Mouse (Mus musculus) testis, adult 10 weeks (tissue): ENCODE results near the gene Kcnip2. TPM values are rescaled to one million over a fixed set of nuclear protein-coding genes. Genes with fewer than 3 reads are reported as not detected.

Source experiments
- polyA plus RNA-seq: library from polyadenylated mRNA; stranded (reverse); fragments of 350-450 nt; fragmentation: Illumina TruSeq; extraction: RNeasy Lipid Tissue Mini Kit (QIAGEN cat#74804); gene quantifications from one replicate; pipeline ENCODE4 v1.2.3, GENCODE M21; 2014; ENCODE audit warnings: low read depth, low replicate concordance

Kcnip2 gene
- polyA plus RNA-seq = 16.6 TPM

GRCm38 (mm10) chr19:45815831-45816405 is at the start of gene Kcnip2:
Kcnip2 (minus strand) TSS chr19:45816061.

GRCm38 (mm10) chr19:45783181-45783932 is 32.5 kb downstream of the Kcnip2 start, which contains the start of gene Mgea5:
Mgea5 (minus strand) TSS chr19:45783837.

GRCm38 (mm10) chr19:45749243-45750043 is 66.4 kb downstream of the Kcnip2 start, which contains the start of gene Npm3:
Npm3 (minus strand) TSS chr19:45749591.

GRCm38 (mm10) chr19:45742218-45742983 is 73.5 kb downstream of the Kcnip2 start, which contains the start of gene Fgf8:
Fgf8 (minus strand) TSS chr19:45742915.

Other genes with a start within 250 kb of the Kcnip2 start
- gene Fbxw4, start 155.7 kb downstream of the Kcnip2 start, polyA plus RNA-seq = 0.52 TPM
- not detected for gene Fgf8, start 73.1 kb downstream of the Kcnip2 start, polyA plus RNA-seq
- 44.8 TPM for gene Npm3, start 66.5 kb downstream of the Kcnip2 start, polyA plus RNA-seq
- 160 TPM for gene Mgea5, start 32.2 kb downstream of the Kcnip2 start, polyA plus RNA-seq
- gene Armh3, start 182.4 kb upstream of the Kcnip2 start, polyA plus RNA-seq = 9.2 TPM
- not detected for gene Hps6, start 187.4 kb upstream of the Kcnip2 start, polyA plus RNA-seq
- 5.7 TPM for gene Pprc1, start 228.8 kb upstream of the Kcnip2 start, polyA plus RNA-seq
- gene Ldb1, start 229.2 kb upstream of the Kcnip2 start, polyA plus RNA-seq = 5.3 TPM